Mouse (Mus musculus) CH12.LX (cell line): ENCODE measurements around the gene Tmc7.

Experiments
- CTCF ChIP-seq, 2 experiments: IDR thresholded peaks in 1 of 2; conservative IDR thresholded peaks in 1 of 2; 2 replicates each; pipeline ENCODE4 v1.5.1; 2011 to 2012; ENCODE audit warnings: low read depth in 2 of 2, low read length in 2 of 2, improper control_type of control experiment in 1 of 2, inconsistent platforms in 1 of 2, mild to moderate bottlenecking in 1 of 2, moderate library complexity in 1 of 2
- MAZ ChIP-seq: IDR thresholded peaks from 2 replicates; pipeline ENCODE4 v1.6.1; 2012; ENCODE audit warnings: low read depth, mild to moderate bottlenecking, inconsistent platforms, low read length, improper control_type of control experiment, moderate library complexity
- POLR2A ChIP-seq: IDR thresholded peaks from 2 replicates; pipeline ENCODE4 v1.6.1; 2011; ENCODE audit warnings: low read depth, mild to moderate bottlenecking, improper control_type of control experiment, low read length

DNA sequence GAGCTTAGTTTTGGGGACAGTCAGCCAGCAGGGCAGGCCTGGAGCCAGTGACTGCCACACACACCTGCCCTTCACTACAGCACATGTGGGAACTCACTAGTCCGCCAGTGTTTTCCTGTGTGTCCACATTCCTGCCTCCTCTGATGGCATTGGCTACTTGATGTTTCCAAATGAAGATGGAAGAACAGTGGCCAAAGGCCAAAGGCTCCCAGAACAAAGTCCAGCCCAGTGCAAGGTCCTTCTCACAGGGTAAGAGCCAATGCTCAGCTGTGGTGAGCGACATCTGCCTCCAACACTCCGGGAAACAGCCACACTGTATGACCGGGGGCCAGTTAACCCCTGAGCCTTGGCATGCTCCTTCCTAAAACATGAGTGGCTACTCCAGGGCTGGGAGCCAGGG is 40.4 kb downstream of the Tmc7 start:
- TF ChIP-seq CTCF (conservative IDR thresholded peaks at IDR 0.05 in 1 of 2, IDR thresholded peaks at IDR 0.05 in 1 of 2; ENCODE audit: low read depth in 2 of 2, low read length in 2 of 2) (no peak), MAZ (no peak), POLR2A (no peak)
